Mouse (Mus musculus) liver, embryonic 12.5 days (tissue): ENCODE data around the gene Gpat3. TPM values are rescaled to one million over a fixed set of nuclear protein-coding genes. Genes with fewer than 3 reads are reported as not detected.

ENCODE experiments used
- ATAC-seq: fragments of 200-750 bp; cut with Nextera tagmentation; 2 replicates; pipeline ENCODE4 v1.8.0; 2017; ENCODE audit warnings: moderate number of reproducible peaks, mild to moderate bottlenecking, moderate library complexity
- H3K27ac ChIP-seq: fragments of 300-500 bp; sonication (generic); 2 replicates; pipeline ENCODE4 v1.5.1; 2016; ENCODE audit warnings: mild to moderate bottlenecking
- H3K27me3 ChIP-seq: fragments of 300-500 bp; sonication (generic); replicated peaks from 2 replicates; pipeline ENCODE4 v1.6.1; 2016; ENCODE audit warnings: mild to moderate bottlenecking, moderate library complexity
- H3K36me3 ChIP-seq: fragments of 300-500 bp; sonication (generic); 2 replicates; pipeline ENCODE4 v1.6.1; 2016; ENCODE audit warnings: mild to moderate bottlenecking, moderate library complexity
- H3K4me1 ChIP-seq: fragments of 300-500 bp; sonication (generic); 2 replicates; pipeline ENCODE4 v1.6.1; 2016
- H3K4me2 ChIP-seq: fragments of 300-500 bp; sonication (generic); 2 replicates; pipeline ENCODE4 v1.6.1; 2016; ENCODE audit warnings: mild to moderate bottlenecking, moderate library complexity
- H3K4me3 ChIP-seq: fragments of 300-500 bp; sonication (generic); 2 replicates; pipeline ENCODE4 v1.5.1; 2016; ENCODE audit warnings: mild to moderate bottlenecking, moderate library complexity
- H3K9ac ChIP-seq: fragments of 300-500 bp; sonication (generic); 2 replicates; pipeline ENCODE4 v1.6.1; 2016; ENCODE audit warnings: mild to moderate bottlenecking, moderate library complexity
- H3K9me3 ChIP-seq: fragments of 300-500 bp; sonication (generic); replicated peaks from 2 replicates; pipeline ENCODE4 v1.6.1; 2016; ENCODE audit warnings: mild to moderate bottlenecking, moderate library complexity
- WGBS: fragments of 180-500 bp; shearing (Covaris S2); methylation state at CpG from one replicate; pipeline ENCODE4 v1.1.7; 2016; ENCODE audit not compliant: insufficient replicate concordance; 5-methylcytosine and 5-hydroxymethylcytosine counted together
- polyA plus RNA-seq: library from polyadenylated mRNA; unstranded; fragments of >200 nt; fragmentation: Nextera tagmentation; extraction: Ambion mirVana; gene quantifications from 2 replicates; pipeline ENCODE4 v1.2.1, GENCODE M21; 2016

The Gpat3 gene
- polyA plus RNA-seq, 1 experiment from 2014 or later: 0.75 TPM

GRCm38 (mm10) chr5:100899745-100900489 lies 54.4 kb downstream of the Gpat3 start:
- Histone ChIP-seq H3K36me3 (no peaks in the 10 kb centered on the region), H3K4me1 (no peaks in the 10 kb centered on the region), H3K27ac (no peak overlapping the region), H3K27me3 (no peaks in the 10 kb centered on the region), H3K9ac (no peak overlapping the region), H3K4me2 (no peak overlapping the region), H3K4me3 (no peak overlapping the region), H3K9me3 (no peaks in the 10 kb centered on the region)
- 72% methylated on average over 11 of the region's 11 CpGs for WGBS
- ATAC-seq: no peak

- no peak overlapping the region for H3K4me2 ChIP-seq
- no peaks in the 10 kb centered on the region for H3K36me3 ChIP-seq
- no peaks in the 10 kb centered on the region for H3K27me3 ChIP-seq
- ATAC-seq: no peak
- 66% methylated on average over 5 of the region's 5 CpGs for WGBS
- H3K4me3 ChIP-seq: no peak overlapping the region
- H3K9ac ChIP-seq: no peak overlapping the region
- H3K27ac ChIP-seq: no peak overlapping the region
- no peaks in the 10 kb centered on the region for H3K9me3 ChIP-seq
- H3K4me1 ChIP-seq: no peaks in the 10 kb centered on the region
These were observed 55.5 kb downstream of the Gpat3 start for GRCm38 (mm10) chr5:100901046-100901445.

- Histone ChIP-seq H3K36me3 (no peaks in the 10 kb centered on the region), H3K4me2 (no peak overlapping the region), H3K9ac (no peak overlapping the region), H3K4me1 (no peaks in the 10 kb centered on the region), H3K27ac (no peak overlapping the region), H3K9me3 (no peaks in the 10 kb centered on the region), H3K27me3 (no peaks in the 10 kb centered on the region), H3K4me3 (no peak overlapping the region)
- WGBS: 58% methylated on average over 7 of the region's 7 CpGs
- ATAC-seq: no peak
These were observed 63.0 kb downstream of the Gpat3 start for GRCm38 (mm10) chr5:100908478-100908877.

GRCm38 (mm10) chr5:100908901-100909300 lies 63.4 kb downstream of the Gpat3 start:
- ATAC-seq: no peak
- no peaks in the 10 kb centered on the region for H3K36me3 ChIP-seq
- H3K4me2 ChIP-seq: no peak overlapping the region
- H3K4me1 ChIP-seq: no peaks in the 10 kb centered on the region
- WGBS: 85% methylated on average over 10 of the region's 10 CpGs
- no peak overlapping the region for H3K4me3 ChIP-seq
- H3K9ac ChIP-seq: no peak overlapping the region
- H3K9me3 ChIP-seq: no peaks in the 10 kb centered on the region
- no peaks in the 10 kb centered on the region for H3K27me3 ChIP-seq
- no peak overlapping the region for H3K27ac ChIP-seq

GRCm38 (mm10) chr5:100909691-100910090 lies 64.2 kb downstream of the Gpat3 start:
- ATAC-seq: no peak
- no peaks in the 10 kb centered on the region for H3K27me3 ChIP-seq
- H3K4me1 ChIP-seq: no peaks in the 10 kb centered on the region
- H3K9me3 ChIP-seq: no peaks in the 10 kb centered on the region
- 79% methylated on average over 11 of the region's 11 CpGs for WGBS
- no peaks in the 10 kb centered on the region for H3K36me3 ChIP-seq
- no peak overlapping the region for H3K4me2 ChIP-seq
- no peak overlapping the region for H3K4me3 ChIP-seq
- no peak overlapping the region for H3K9ac ChIP-seq
- no peak overlapping the region for H3K27ac ChIP-seq

- ATAC-seq: no peak
- Histone ChIP-seq H3K27me3 (no peaks in the 10 kb centered on the region), H3K4me2 (no peak overlapping the region), H3K27ac (no peak overlapping the region), H3K36me3 (no peaks in the 10 kb centered on the region), H3K9ac (no peak overlapping the region), H3K9me3 (no peaks in the 10 kb centered on the region), H3K4me3 (no peak overlapping the region), H3K4me1 (no peaks in the 10 kb centered on the region)
- 63% methylated on average over 19 of the region's 19 CpGs for WGBS
These were observed 66.1 kb downstream of the Gpat3 start for GRCm38 (mm10) chr5:100911502-100912097.

GRCm38 (mm10) chr5:100912366-100912765 lies 66.9 kb downstream of the Gpat3 start:
- Histone ChIP-seq H3K27me3 (no peaks in the 10 kb centered on the region), H3K9me3 (no peaks in the 10 kb centered on the region), H3K36me3 (no peaks in the 10 kb centered on the region), H3K27ac (no peak overlapping the region), H3K4me2 (no peak overlapping the region), H3K4me1 (no peaks in the 10 kb centered on the region), H3K9ac (no peak overlapping the region), H3K4me3 (no peak overlapping the region)
- no peak for ATAC-seq
- 55% methylated on average over 7 of the region's 7 CpGs for WGBS

- no peaks in the 10 kb centered on the region for H3K27me3 ChIP-seq
- no peak overlapping the region for H3K4me2 ChIP-seq
- H3K9me3 ChIP-seq: no peaks in the 10 kb centered on the region
- H3K27ac ChIP-seq: no peak overlapping the region
- ATAC-seq: no peak
- no peaks in the 10 kb centered on the region for H3K36me3 ChIP-seq
- H3K4me3 ChIP-seq: no peak overlapping the region
- H3K4me1 ChIP-seq: no peaks in the 10 kb centered on the region
- H3K9ac ChIP-seq: no peak overlapping the region
- 51% methylated on average over 9 of the region's 9 CpGs for WGBS
These were observed 67.8 kb downstream of the Gpat3 start for GRCm38 (mm10) chr5:100913274-100913673.

GRCm38 (mm10) chr5:100914989-100915388 lies 69.5 kb downstream of the Gpat3 start:
- 17% methylated on average over 7 of the region's 7 CpGs for WGBS
- H3K27me3 ChIP-seq: peaks cover 5% of the 10 kb centered on the region; the same call in 1 of the 2 replicates

GRCm38 (mm10) chr5:100915411-100915810 lies 69.9 kb downstream of the Gpat3 start:
- Histone ChIP-seq H3K4me1 (no peaks in the 10 kb centered on the region), H3K27me3 (peaks cover 5% of the 10 kb centered on the region; the same call in 1 of the 2 replicates), H3K4me2 (no peak overlapping the region), H3K9me3 (no peaks in the 10 kb centered on the region), H3K36me3 (no peaks in the 10 kb centered on the region), H3K4me3 (no peak overlapping the region), H3K9ac (no peak overlapping the region), H3K27ac (no peak overlapping the region)
- no peak for ATAC-seq
- 25% methylated on average over 5 of the region's 5 CpGs for WGBS

More at GRCm38 (mm10) chr5:100914989-100915388, 69.5 kb downstream of the Gpat3 start:
- Histone ChIP-seq H3K36me3 (no peaks in the 10 kb centered on the region), H3K27ac (no peak overlapping the region), H3K4me2 (no peak overlapping the region), H3K9ac (no peak overlapping the region), H3K4me3 (no peak overlapping the region), H3K4me1 (no peaks in the 10 kb centered on the region), H3K9me3 (no peaks in the 10 kb centered on the region)
- ATAC-seq: no peak

GRCm38 (mm10) chr5:100916416-100916815 lies 70.9 kb downstream of the Gpat3 start:
- no peak overlapping the region for H3K4me2 ChIP-seq
- H3K4me3 ChIP-seq: no peak overlapping the region

GRCm38 (mm10) chr5:100917252-100917774 lies 71.8 kb downstream of the Gpat3 start:
- no peak overlapping the region for H3K4me2 ChIP-seq
- 18% methylated on average over 15 of the region's 15 CpGs for WGBS
- H3K9me3 ChIP-seq: no peaks in the 10 kb centered on the region
- no peaks in the 10 kb centered on the region for H3K4me1 ChIP-seq
- H3K9ac ChIP-seq: no peak overlapping the region
- peaks cover 5% of the 10 kb centered on the region; the same call in 1 of the 2 replicates for H3K27me3 ChIP-seq
- no peaks in the 10 kb centered on the region for H3K36me3 ChIP-seq
- no peak overlapping the region for H3K4me3 ChIP-seq
- ATAC-seq: no peak
- H3K27ac ChIP-seq: no peak overlapping the region

More at GRCm38 (mm10) chr5:100916416-100916815, 70.9 kb downstream of the Gpat3 start:
- H3K9ac ChIP-seq: no peak overlapping the region
- no peak overlapping the region for H3K27ac ChIP-seq
- no peaks in the 10 kb centered on the region for H3K9me3 ChIP-seq
- no peaks in the 10 kb centered on the region for H3K36me3 ChIP-seq
- 32% methylated on average over 8 of the region's 8 CpGs for WGBS
- no peak for ATAC-seq
- peaks cover 5% of the 10 kb centered on the region; the same call in 1 of the 2 replicates for H3K27me3 ChIP-seq
- H3K4me1 ChIP-seq: no peaks in the 10 kb centered on the region
